Mouse (Mus musculus) gastrocnemius, adult 8-10 months (tissue): ENCODE results near the gene Vps45. TPM values are rescaled to one million over a fixed set of nuclear protein-coding genes. Genes with fewer than 3 reads are reported as not detected.

Experiments used
- total RNA-seq, 4 experiments: library from RNA; stranded (reverse); gene quantifications; 2 replicates each; pipeline ENCODE4 v1.2.4; 2022

Gene Vps45
- total RNA-seq, 4 experiments from 2014 or later, result 11.3 to 16.8 (median 16.2) TPM

Other genes with a start within 250 kb of the Vps45 start
- 10 to 100 TPM; 31.2 to 38.4 (median 32.1) TPM for gene Rprd2, start 239.6 kb downstream of the Vps45 start, total RNA-seq
- gene Prpf3, start 202.6 kb downstream of the Vps45 start, total RNA-seq, result 10 to 100 TPM; 12.8 to 18.2 (median 15.1) TPM
- gene Mrps21, start 186.9 kb downstream of the Vps45 start, total RNA-seq, result 100 to 1,000 TPM; 307 to 343 (median 325) TPM
- gene Ciart, start 176.2 kb downstream of the Vps45 start, total RNA-seq, result 10 to 100 TPM in 3 of 4 experiments, 1 to 10 TPM in 1; 9.4 to 22.7 (median 15.7) TPM
- 1 to 10 TPM; 1.1 to 2.1 (median 1.5) TPM for gene BC028528, start 166.5 kb downstream of the Vps45 start, total RNA-seq
- gene Aph1a, start 164.5 kb downstream of the Vps45 start, total RNA-seq, result 10 to 100 TPM; 44.6 to 48.2 (median 47.8) TPM
- 100 to 1,000 TPM in 1 of 4 experiments, 10 to 100 TPM in 3; 41.8 to 112 (median 61.1) TPM for gene Car14, start 153.8 kb downstream of the Vps45 start, total RNA-seq
- gene Anp32e, start 129.2 kb downstream of the Vps45 start, total RNA-seq, result 100 to 1,000 TPM in 1 of 4 experiments, 10 to 100 TPM in 3; 76.8 to 106 (median 90.5) TPM
- gene Plekho1, start 62.5 kb downstream of the Vps45 start, total RNA-seq, result 10 to 100 TPM; 11.3 to 16.5 (median 12.9) TPM
- gene Otud7b, start 46.1 kb upstream of the Vps45 start, total RNA-seq, result 10 to 100 TPM; 61.8 to 77.4 (median 75.8) TPM
- 1 to 10 TPM in 3 of 4 experiments, under 1 TPM in 1; 0.68 to 2.1 (median 1.3) TPM for gene Mtmr11, start 103.5 kb upstream of the Vps45 start, total RNA-seq
- 10 to 100 TPM in 3 of 4 experiments, 1 to 10 TPM in 1; 9.9 to 12.9 (median 11.6) TPM for gene Sf3b4, start 113.9 kb upstream of the Vps45 start, total RNA-seq
- gene Sv2a, start 122.7 kb upstream of the Vps45 start, total RNA-seq, result under 1 TPM; 0.16 to 0.34 (median 0.23) TPM
- 10 to 100 TPM; 21.8 to 30.6 (median 25.6) TPM for gene Bola1, start 161.2 kb upstream of the Vps45 start, total RNA-seq
- 1 to 10 TPM in 2 of 4 experiments, under 1 TPM in 1, not detected in 1; 0.65 to 2.3 (median 1.3) TPM for gene Hist2h2ab, start 161.4 kb upstream of the Vps45 start, total RNA-seq
- gene Hist2h2ac, start 162.4 kb upstream of the Vps45 start, total RNA-seq, result 10 to 100 TPM in 2 of 4 experiments, 1 to 10 TPM in 2; 4.4 to 13.7 (median 9.9) TPM
- 1 to 10 TPM; 4.3 to 5.9 (median 5.2) TPM for gene Hist2h2be, start 162.7 kb upstream of the Vps45 start, total RNA-seq
- 1 to 10 TPM; 2.6 to 7.1 (median 4.9) TPM for gene Hist2h3c2, start 180.7 kb upstream of the Vps45 start, total RNA-seq
- 100 to 1,000 TPM; 141 to 187 (median 153) TPM for gene Hist2h2aa2, start 181.8 kb upstream of the Vps45 start, total RNA-seq
- gene Hist2h2aa1, start 187.0 kb upstream of the Vps45 start, total RNA-seq, result 1 to 10 TPM in 3 of 4 experiments, not detected in 1; 2.7 to 5.0 (median 4.8) TPM
- not detected for gene Hist2h3c1, start 188.2 kb upstream of the Vps45 start, total RNA-seq
- 1 to 10 TPM; 5.6 to 8.2 (median 6.8) TPM for gene Hist2h4, start 204.8 kb upstream of the Vps45 start, total RNA-seq
- gene Hist2h3b, start 210.2 kb upstream of the Vps45 start, total RNA-seq, result 10 to 100 TPM; 19.4 to 22.9 (median 20.8) TPM
- gene Hist2h2bb, start 211.3 kb upstream of the Vps45 start, total RNA-seq, result 10 to 100 TPM; 18.8 to 38.2 (median 24.3) TPM
- gene Fcgr1, start 235.5 kb upstream of the Vps45 start, total RNA-seq, result under 1 TPM in 1 of 4 experiments, not detected in 3; 0.70 TPM